Mouse (Mus musculus): ENCODE results near the gene Cmklr1. TPM values are rescaled to one million over a fixed set of nuclear protein-coding genes. Genes with fewer than 3 reads are reported as not detected.

Gene Cmklr1
- polyA plus RNA-seq, 1 experiment from 2014 or later: 21.4 TPM

DNA sequence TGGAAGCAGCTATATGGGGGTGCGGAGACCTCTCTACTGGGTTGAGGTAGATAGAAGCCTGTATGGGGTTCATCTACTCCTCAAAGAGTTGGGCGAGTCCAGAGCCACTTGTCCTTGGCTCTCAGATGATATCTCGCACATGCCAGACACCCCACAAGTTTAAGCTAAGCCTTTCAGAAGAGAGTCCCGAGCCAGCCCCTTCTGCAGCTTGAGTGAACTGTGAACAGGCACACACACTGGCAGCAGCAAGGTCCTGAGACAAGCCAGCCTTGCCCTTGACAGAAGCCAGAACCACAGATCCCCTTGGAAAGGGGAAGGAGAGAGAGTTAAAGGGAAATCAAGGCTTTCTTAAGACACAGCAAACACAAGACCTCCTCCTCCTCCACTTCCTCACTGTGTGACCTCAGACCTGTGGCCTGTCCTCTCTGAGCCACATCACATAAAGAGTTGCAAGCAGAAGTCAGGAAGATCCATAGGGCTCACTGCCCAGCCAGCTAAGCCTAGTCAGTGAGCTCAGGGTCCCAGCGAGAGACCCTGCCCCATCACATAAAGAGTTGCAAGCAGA is 1.5 kb downstream of the Cmklr1 start:
- 73% methylated on average over 5 of the region's 5 CpGs for WGBS

DNA sequence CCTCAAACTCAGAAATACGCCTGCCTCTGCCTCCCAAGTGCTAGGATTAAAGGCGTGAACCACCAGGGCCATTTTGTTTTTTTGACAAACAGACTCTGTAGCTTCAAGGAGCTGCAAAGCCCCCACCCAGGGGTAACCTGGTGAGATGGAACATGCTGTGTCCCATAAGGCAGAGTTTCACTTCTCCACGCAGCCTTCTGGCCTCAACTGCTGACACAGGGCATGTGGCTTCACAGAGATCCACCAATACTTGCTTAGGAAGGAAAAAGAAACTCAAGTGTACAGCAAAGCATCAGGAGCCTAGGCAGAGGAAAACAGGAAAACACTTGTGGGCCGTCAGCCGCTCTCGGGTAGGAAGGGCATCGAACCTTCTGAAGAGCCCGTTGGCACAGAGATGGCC is 3.1 kb downstream of the Cmklr1 start:
- H3K36me3 ChIP-seq: no peaks in the 10 kb centered on the region
- no peaks in the 10 kb centered on the region for H3K9me3 ChIP-seq
- no peak overlapping the region for H3K4me3 ChIP-seq

More for the DNA sequence above, 1.5 kb downstream of the Cmklr1 start:
- Histone ChIP-seq H3K4me1 (peaks cover 37% of the 10 kb centered on the region), H3K27ac (0 out of 2 replicates have a peak overlapping the region, but pooled peaks have one; percentile 77), H3K4me3 (peak overlapping the region; percentile 48), H3K4me2 (peak overlapping the region; percentile 55), H3K27me3 (peaks cover 10% of the 10 kb centered on the region), H3K36me3 (no peaks in the 10 kb centered on the region), H3K9ac (peak overlapping the region; percentile 19), H3K9me3 (no peaks in the 10 kb centered on the region)
- no peak for ATAC-seq (ENCODE audit: borderline replicate concordance, extremely low read depth, low FRiP score, low TSS enrichment)

DNA sequence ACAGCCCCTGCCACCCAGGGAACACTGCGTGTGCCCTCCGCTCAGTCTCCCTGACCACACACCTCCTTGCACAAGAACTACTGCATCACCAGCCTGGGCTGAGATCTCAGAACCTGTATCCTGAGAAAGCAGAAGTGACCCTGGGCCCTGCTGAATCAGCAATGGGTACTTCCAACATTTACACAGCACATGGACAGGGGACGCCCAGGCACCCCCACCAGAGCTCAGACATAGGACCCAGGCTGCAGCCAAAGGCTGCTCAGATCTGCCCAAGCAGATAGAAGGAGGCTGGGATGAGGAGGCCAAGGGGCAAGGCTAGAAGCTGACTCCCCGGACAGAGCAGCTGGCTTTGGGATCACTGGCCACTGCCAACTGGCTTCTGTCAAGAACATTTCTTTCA is 5.7 kb downstream of the Cmklr1 start:
- Histone ChIP-seq H3K4me2 (no peak overlapping the region), H3K4me1 (peaks cover 56% of the 10 kb centered on the region), H3K27ac (no peak overlapping the region), H3K27me3 (no peaks in the 10 kb centered on the region), H3K9me3 (no peaks in the 10 kb centered on the region), H3K4me3 (no peak overlapping the region), H3K36me3 (no peaks in the 10 kb centered on the region), H3K9ac (no peak overlapping the region)
- 79% methylated on average over 4 of the region's 4 CpGs for WGBS
- no peak for ATAC-seq (ENCODE audit: borderline replicate concordance, extremely low read depth, low FRiP score, low TSS enrichment)

More for the DNA sequence above, 3.1 kb downstream of the Cmklr1 start:
- Histone ChIP-seq H3K9ac (no peak overlapping the region), H3K4me1 (peaks cover 46% of the 10 kb centered on the region), H3K27me3 (peaks cover 5% of the 10 kb centered on the region), H3K4me2 (no peak overlapping the region), H3K27ac (no peak overlapping the region)
- ATAC-seq (ENCODE audit: borderline replicate concordance, extremely low read depth, low FRiP score, low TSS enrichment): no peak
- 80% methylated on average over 8 of the region's 8 CpGs for WGBS

DNA sequence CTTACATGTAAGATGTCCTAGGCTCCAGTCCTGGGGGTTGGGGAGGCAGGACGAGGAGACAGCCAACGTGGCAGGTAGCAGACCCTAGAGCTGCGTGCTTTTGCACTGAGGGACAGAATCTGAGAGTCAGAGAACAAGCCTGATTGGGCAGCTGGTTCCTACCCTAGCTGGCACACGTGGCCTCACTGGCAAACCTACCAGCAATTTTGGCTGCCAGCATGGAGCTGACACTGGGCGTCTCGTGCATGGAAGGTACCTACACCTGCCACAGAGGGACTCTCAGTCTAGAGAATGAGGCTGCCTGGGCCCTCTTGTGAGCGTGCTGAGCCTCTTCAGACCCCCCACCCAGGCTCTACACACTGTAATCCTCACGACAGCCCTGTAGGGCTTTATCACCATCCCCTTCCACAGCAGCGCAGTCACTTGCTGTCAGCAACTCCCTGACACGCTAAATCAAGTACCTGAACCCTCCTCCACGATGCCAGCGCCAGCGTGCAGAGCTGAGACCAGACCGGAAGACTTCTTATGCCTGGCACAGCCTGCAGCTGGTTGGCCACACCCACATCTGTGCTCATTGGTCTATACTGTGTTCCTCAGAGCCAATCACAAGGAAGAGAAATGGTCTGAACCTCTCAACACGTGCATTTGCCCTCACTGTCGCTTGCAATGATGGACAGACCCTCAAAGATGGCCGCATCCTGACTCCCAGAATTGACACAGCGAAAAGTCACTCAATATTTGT is 6.9 kb downstream of the Cmklr1 start:
- Histone ChIP-seq H3K27ac (no peak overlapping the region), H3K36me3 (no peaks in the 10 kb centered on the region), H3K9ac (no peak overlapping the region), H3K4me3 (no peak overlapping the region), H3K4me1 (peaks cover 55% of the 10 kb centered on the region), H3K9me3 (no peaks in the 10 kb centered on the region), H3K4me2 (0 out of 2 replicates have a peak overlapping the region, but pooled peaks have one; percentile 13), H3K27me3 (no peaks in the 10 kb centered on the region)
- 52% methylated on average over 18 of the region's 18 CpGs for WGBS
- ATAC-seq (ENCODE audit: borderline replicate concordance, extremely low read depth, low FRiP score, low TSS enrichment): peak; percentile 66; the same call in 1 of the 2 replicates

DNA sequence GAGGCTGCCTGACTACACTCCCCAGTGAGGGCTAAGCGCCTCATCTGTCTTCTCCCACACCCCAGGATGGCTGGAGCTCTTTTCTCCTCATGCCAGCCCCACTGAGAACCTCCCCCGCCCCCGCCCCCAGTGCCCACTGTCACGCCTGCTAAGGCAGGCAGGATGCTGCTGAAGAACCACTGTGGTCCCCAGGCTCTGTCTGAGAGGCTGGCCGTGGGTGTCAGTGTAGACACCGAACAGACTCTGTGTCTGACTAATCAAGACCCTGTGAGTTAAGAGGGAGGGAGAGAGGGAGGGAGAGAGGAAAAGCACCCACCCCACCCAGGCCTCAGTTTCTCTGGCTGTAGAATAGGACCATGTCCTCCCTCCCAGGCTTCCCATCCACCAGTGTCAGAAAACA is 9.2 kb downstream of the Cmklr1 start:
- no peak for ATAC-seq (ENCODE audit: borderline replicate concordance, extremely low read depth, low FRiP score, low TSS enrichment)
- Histone ChIP-seq H3K9ac (no peak overlapping the region), H3K9me3 (no peaks in the 10 kb centered on the region), H3K36me3 (no peaks in the 10 kb centered on the region), H3K4me3 (no peak overlapping the region), H3K4me1 (peaks cover 60% of the 10 kb centered on the region), H3K27me3 (no peaks in the 10 kb centered on the region), H3K27ac (no peak overlapping the region), H3K4me2 (no peak overlapping the region)
- WGBS: 53% methylated on average over 6 of the region's 6 CpGs

DNA sequence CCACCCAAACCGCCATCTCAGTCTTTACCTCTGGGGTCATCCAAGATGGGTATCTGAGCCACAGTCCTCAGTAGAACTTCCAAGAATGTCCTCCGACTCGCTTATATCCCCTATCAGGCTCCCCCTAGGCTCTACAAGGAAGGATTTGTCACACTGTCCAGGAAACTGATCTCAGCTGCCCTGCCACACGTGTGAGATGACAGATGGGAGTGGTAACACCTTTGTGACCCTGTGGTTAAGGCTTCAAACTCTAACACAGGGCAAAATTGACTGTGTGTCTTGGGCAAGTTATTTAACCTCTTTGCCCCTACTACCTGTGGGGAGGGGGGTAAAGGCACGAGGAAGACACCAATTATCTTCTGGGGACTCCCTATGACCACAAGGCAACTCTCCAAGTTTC is 11.1 kb downstream of the Cmklr1 start:
- H3K27ac ChIP-seq: no peak overlapping the region
- no peaks in the 10 kb centered on the region for H3K9me3 ChIP-seq
- WGBS: 57% methylated on average over 5 of the region's 5 CpGs
- no peak overlapping the region for H3K9ac ChIP-seq
- H3K27me3 ChIP-seq: no peaks in the 10 kb centered on the region
- H3K4me3 ChIP-seq: no peak overlapping the region
- peaks cover 71% of the 10 kb centered on the region for H3K4me1 ChIP-seq
- no peak overlapping the region for H3K4me2 ChIP-seq
- no peak for ATAC-seq (ENCODE audit: borderline replicate concordance, extremely low read depth, low FRiP score, low TSS enrichment)
- no peaks in the 10 kb centered on the region for H3K36me3 ChIP-seq

DNA sequence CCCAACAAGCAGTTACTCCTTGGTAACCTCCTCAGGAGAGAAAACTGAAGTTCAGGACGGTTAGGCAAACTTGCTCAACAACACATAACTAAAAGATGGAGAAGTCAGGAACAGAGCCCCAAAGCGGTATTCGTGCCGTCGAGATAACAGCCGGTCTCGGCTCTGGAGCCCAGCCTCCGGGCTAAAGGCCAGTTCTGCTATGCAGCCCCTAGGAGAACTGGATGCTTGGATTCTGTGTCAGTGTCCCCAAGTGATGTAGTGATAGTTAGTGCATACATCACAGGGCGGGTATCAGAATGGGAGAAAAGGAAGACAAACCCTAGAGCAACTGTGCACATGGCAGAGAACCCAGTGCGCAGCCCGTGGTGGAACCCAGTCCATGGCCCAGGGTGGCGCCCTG is 12.2 kb downstream of the Cmklr1 start:
- Histone ChIP-seq H3K9ac (no peak overlapping the region), H3K4me2 (no peak overlapping the region), H3K4me3 (no peak overlapping the region), H3K9me3 (no peaks in the 10 kb centered on the region), H3K36me3 (no peaks in the 10 kb centered on the region), H3K4me1 (peaks cover 76% of the 10 kb centered on the region), H3K27me3 (no peaks in the 10 kb centered on the region), H3K27ac (no peak overlapping the region)
- ATAC-seq (ENCODE audit: borderline replicate concordance, extremely low read depth, low FRiP score, low TSS enrichment): no peak
- 53% methylated on average over 12 of the region's 12 CpGs for WGBS

DNA sequence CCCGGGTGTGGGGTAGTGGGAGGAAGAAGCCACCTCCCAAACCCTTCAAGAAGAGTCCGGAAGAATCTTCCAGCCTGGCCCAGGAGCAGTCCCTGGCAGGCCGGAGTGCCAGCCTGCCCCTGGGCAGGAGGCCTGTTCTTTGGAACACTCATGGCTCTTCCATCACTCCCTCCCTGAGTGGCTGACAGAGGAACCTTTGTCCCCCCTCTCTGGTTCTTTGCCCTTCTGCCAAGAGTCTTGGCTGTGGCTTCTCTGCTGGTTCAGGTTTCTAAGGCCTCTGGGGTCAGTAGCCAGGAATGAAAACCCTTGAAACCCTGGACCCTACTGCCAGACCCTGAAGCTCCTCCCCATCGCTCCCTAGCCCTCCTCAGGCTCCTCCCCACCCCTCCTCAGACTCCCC is 12.6 kb downstream of the Cmklr1 start:
- Histone ChIP-seq H3K36me3 (no peaks in the 10 kb centered on the region), H3K4me2 (no peak overlapping the region), H3K27me3 (no peaks in the 10 kb centered on the region), H3K9me3 (no peaks in the 10 kb centered on the region), H3K9ac (no peak overlapping the region), H3K4me3 (no peak overlapping the region), H3K27ac (no peak overlapping the region), H3K4me1 (peaks cover 76% of the 10 kb centered on the region)
- ATAC-seq (ENCODE audit: borderline replicate concordance, extremely low read depth, low FRiP score, low TSS enrichment): no peak
- 77% methylated on average over 4 of the region's 4 CpGs for WGBS

DNA sequence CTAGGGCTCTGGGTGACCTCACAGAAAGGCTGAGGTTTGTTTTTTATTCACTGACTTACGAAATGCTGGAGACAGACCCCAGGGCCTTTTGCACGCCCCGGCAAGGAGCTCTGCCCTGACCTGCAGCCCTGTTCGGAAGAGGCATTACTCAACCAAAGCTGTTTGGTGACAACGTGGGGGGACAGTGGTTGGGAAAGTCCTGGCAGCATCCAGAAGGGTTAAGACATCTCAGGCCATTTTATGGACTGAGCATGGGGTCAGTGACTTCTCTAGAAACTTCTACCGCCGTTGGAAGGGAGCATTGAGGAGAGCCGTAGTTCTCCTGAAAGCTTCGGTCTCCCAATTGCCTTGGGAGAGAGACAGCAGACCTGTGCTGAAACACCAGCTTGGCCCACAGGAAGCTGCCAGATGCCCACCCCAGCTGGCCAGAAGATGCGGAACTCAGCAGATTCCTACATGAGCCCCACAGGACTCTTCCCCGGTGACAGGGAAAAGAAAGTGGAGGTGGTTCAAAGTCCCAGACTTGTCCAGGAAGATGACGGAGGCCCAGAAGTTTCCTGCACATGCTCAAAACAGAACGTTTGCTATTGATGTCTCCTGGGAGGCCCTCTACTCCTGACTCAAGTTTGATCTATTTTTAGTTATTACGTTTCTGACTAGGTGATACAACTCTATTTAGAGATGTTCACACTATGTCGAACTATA is 14.2 kb downstream of the Cmklr1 start:
- Histone ChIP-seq H3K9me3 (no peaks in the 10 kb centered on the region), H3K27ac (no peak overlapping the region), H3K4me3 (no peak overlapping the region), H3K9ac (no peak overlapping the region), H3K4me1 (peaks cover 77% of the 10 kb centered on the region), H3K36me3 (no peaks in the 10 kb centered on the region), H3K4me2 (no peak overlapping the region), H3K27me3 (no peaks in the 10 kb centered on the region)
- no peak for ATAC-seq (ENCODE audit: borderline replicate concordance, extremely low read depth, low FRiP score, low TSS enrichment)
- 62% methylated on average over 15 of the region's 15 CpGs for WGBS

DNA sequence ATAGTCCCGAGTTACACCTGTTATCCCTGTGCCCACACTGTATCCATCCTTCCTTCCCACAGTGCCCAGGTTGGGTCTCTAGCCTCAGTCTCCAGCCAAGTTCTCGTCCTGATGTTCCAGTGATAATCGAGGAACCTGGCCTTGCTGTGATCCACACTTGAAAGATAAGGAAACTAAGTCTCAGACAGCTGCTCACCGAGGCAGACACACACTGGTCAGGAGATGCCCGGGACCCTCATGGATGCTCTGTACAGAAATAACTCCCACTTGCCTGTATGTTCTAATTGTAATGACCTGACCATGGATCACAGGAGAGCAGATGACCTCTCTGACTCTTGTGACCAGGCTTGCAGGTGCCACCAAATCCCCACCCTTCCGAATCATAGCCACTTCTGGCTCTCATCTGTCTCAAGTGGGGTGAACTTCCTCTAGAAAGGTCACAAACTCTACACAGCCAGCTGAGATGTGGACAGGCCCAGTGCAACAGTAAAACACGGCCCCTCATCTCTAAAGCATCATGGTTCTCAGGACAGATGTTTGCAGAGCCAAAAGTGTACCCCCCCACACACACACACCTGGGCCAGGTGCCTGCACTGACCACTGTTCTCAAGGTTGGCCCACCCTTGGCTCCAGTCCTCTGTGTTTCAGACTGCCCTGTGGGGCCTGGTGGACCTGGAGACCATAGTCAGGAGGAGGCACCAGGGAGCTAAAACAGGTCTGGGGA is 15.2 kb downstream of the Cmklr1 start:
- no peak overlapping the region for H3K9ac ChIP-seq
- H3K9me3 ChIP-seq: no peaks in the 10 kb centered on the region
- WGBS: 63% methylated on average over 7 of the region's 7 CpGs
- H3K27me3 ChIP-seq: no peaks in the 10 kb centered on the region
- ATAC-seq (ENCODE audit: borderline replicate concordance, extremely low read depth, low FRiP score, low TSS enrichment): no peak
- H3K36me3 ChIP-seq: no peaks in the 10 kb centered on the region
- no peak overlapping the region for H3K27ac ChIP-seq
- no peak overlapping the region for H3K4me2 ChIP-seq
- H3K4me3 ChIP-seq: no peak overlapping the region
- peaks cover 78% of the 10 kb centered on the region for H3K4me1 ChIP-seq

DNA sequence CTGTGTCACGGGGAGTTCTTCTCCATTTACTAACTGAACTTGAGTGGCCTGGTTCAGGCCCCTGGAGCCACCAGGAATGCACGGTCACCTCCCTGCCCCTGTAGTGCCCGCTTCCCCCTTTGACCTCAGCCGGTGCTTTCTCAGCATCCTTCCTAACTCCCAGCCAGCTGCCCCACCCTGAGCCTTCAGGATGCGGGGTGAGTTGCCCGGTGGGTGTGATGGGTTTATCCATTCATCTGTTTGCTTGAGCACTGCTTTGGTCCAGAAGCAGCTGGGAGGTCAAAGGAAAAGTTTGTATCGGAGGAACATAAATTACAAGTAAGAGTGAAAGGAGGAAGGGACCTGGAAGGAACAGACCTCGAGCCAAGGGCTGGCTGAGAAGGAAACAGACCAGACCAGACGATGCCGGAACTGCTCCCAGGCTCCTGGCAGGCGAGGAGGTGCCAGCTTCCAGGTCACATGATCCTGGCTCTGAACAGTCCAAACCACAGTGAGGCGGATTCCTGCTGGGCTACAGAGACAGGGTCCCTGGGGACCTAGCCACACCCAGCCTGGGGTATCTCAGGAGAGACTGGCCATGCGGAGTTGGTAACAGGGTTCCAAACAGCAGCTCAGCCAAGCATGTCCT is 16.1 kb downstream of the Cmklr1 start:
- ATAC-seq (ENCODE audit: borderline replicate concordance, extremely low read depth, low FRiP score, low TSS enrichment): peak; percentile 25; the same call in 1 of the 2 replicates
- no peaks in the 10 kb centered on the region for H3K36me3 ChIP-seq
- no peaks in the 10 kb centered on the region for H3K27me3 ChIP-seq
- no peaks in the 10 kb centered on the region for H3K9me3 ChIP-seq
- H3K27ac ChIP-seq: peak overlapping the region; percentile 78
- H3K4me1 ChIP-seq: peaks cover 82% of the 10 kb centered on the region
- H3K4me3 ChIP-seq: no peak overlapping the region
- peak overlapping the region; percentile 19; the same call in 1 of the 2 replicates for H3K4me2 ChIP-seq
- H3K9ac ChIP-seq: no peak overlapping the region
- 16% methylated on average over 13 of the region's 13 CpGs for WGBS
